Mouse (Mus musculus) left cerebral cortex, postnatal 25 days (tissue): ENCODE data around the gene Lin7b. TPM values are rescaled to one million over a fixed set of nuclear protein-coding genes. Genes with fewer than 3 reads are reported as not detected.

Source experiments
- DNase-seq, 2 experiments: peaks; one replicate each; pipeline ENCODE4 v3.0.0; 2022; ENCODE audit warnings: low spot score in 2 of 2, mixed read lengths in 1 of 2
- intact Hi-C: fragments of 180-260 bp; cut with DNase I; formaldehyde crosslinking; loops from one replicate; pipeline ENCODE4 v1.15.1; 2025
- total RNA-seq, 2 experiments: library from RNA; stranded (reverse); gene quantifications; 2 replicates each; pipeline ENCODE4 v1.2.3; 2021

Gene Lin7b
- 100 to 1,000 TPM; 170 to 176 TPM for total RNA-seq

DNA sequence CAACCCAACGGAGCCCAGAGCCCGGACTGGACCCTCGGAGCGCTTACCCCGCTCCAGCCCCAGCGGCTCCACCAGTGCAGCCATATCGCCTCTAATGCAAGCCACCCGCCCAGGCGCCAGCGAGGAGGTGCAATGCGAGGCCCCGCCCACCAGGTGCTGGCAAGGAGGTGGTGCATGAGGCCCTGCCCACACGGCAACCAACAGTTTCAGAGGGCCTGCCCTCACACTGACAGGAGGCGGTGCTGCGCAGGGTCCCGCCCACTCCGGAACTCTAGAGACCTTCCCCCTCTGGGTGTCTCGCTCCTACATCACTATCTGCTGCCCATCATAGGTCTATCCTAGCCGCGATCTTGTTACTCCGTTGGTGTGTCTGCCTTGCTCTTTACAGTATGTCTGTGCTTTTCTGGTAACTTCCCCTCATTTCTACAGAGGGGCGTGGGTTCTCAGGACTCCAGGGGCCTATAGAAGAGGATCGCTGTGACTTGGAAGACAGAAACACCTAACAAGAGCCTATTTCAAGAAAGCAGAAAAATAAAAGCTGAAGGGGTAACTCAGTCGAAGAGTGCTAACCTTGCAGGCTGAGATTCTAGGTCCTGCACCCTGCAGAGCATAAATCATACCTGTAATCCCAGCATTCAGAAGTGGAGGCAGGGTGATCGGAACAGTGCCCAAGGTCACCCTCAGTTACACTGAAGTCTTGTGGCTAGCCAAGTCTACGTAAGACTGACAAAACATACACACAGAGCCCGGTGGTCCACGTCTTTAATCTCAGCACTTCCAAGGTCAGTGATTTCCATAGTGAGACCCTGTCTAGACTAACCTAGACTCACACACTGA, at the start of gene Lin7b:
TSS of gene Lin7b (minus strand) at position 109 of the 837 bp plus-strand sequence.
- peak; percentile 92 to 97 for DNase-seq
- intact Hi-C loops: no loop called here

DNA sequence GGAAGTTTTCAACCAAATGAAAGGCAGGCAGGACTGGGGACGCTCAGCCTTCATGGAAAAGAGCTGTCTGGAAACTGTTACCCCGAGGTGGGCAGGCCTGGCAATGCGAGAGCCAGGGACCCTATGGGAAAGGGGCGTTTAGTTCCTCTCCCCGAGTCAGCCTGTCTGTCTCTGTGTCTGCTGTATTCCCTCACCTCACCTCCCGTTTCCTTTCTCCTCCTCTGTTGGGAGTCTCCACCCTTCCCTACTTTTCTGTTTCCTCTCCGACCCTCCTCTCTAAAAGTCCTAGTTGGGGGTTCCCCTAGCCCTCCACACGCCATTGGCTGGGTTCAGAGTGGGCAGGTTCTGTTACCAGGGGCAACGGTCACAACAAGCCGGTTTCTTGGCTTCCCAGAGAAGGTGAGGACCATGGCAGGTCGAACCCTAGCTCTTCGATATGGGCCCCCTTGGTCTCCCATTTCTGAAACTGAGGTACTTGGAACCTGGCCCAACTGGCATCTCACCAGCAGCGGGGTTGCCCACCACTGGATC, 47.6 kb upstream of the Lin7b start:
- DNase-seq: no peak
- intact Hi-C loops: no loop called here

GRCm38 (mm10) chr7:45415636-45416035, 45.3 kb upstream of the Lin7b start:
- intact Hi-C loops: no loop called here
- DNase-seq: peak; percentile 17 to 64

- intact Hi-C loops: no loop called here
- no peak for DNase-seq
Measured at GRCm38 (mm10) chr7:45414740-45415224, 44.4 kb upstream of the Lin7b start.

DNA sequence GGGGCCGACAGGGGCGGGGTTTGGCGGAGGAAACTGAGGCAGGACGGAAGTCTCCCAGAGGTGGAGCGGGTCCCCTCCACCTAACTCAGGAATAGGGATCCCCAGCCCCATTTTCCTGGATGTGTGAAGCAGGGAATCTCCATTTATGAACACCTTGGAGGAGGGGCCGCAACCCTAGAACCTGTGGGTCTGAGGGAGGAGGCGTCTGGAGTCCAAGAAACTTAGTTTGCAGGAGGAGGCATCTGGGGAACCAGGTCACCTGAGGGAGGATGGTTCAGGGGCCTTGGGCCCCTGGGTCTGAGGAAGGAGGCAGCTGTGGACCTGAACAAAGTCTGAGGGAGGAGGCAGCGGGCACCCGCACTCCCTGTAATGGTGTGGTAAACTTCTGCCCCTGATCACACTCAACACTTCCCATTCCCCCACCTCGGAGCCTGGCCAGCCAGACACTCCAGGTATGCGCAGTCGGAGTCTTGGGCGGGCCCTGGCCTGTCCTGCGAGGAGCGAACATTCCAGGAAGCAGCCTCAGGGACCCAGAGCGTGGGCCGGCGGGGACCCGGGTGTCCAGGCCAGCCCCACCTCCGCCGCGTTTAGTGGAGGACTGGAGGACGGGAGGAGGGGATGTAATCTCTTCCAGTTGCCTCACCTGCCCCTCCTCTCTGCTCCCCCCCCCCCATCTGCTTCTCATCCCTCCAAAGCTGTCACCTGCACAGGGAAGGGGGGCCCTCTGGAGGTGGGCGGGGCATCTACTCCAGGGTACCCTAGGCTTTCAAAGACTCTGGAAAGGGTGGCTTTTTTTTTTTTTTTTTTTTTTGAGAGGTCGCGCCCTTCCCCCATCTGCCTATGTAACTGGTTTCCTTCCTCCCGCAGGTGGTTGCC, 43.7 kb upstream of the Lin7b start:
- DNase-seq: no peak
- intact Hi-C loops: no loop called here

DNA sequence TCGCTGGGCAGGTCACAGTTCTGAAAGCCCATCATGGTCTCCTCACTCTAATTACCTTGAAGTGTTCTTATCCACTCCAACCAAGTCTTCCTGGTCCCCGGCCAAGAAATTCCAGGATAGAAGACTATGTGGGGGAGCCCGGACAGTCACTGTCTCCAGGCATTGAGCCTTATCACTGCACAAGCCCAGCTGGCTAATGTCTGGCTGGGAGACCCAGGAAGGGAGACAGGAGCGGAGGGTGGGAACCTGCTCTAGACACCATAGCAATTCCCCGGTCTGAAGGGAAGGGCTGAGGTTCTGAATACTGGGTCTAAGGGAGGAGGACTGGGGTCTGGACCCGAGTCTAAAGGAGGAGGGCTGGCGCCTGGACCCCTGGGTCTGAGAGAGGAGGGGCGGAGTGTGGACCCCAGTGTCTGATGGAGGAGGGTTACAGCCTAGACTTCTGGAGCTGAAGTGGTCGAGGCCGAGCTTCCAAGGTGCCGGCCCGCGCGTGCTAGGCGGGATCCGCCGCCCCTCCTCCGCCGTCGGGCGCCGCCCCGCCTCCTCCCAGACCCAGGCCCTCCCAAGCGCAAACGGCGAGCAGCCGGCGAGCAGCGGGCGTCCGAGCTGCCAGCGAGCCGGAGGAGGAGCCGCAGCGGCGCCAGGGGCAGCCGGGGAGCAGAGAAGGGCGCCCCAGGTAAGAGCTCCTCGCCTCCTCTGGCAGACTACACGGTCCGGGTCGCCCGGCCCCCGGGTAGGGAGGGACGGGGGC, 42.9 kb upstream of the Lin7b start, which contains the start of gene Ntf5:
TSS of gene Ntf5 (plus strand) at position 583 of the 751 bp plus-strand sequence.
- intact Hi-C loops: no loop called here
- DNase-seq: no peak

DNA sequence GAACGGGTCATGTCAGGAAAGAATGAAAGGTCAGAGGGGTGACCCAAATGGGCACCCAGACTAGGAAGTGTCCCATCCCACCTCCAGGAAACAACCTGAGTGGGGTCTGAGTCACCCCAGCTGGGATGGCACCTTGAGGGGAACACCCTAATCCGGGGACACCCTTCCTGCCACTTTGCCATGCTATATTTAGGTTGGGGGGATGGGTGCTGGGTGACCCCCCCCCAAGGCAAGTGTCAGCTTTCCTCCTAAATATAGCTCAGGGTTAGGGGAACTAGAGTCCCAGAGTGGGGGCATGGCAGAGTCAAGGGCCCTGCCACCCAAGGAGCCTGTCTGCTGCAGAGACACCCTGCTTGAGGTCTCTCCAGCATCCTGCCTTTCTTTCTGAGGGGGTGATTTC, 42.0 kb upstream of the Lin7b start:
- DNase-seq: no peak

GRCm38 (mm10) chr7:45409497-45410163, 39.2 kb upstream of the Lin7b start:
- DNase-seq: no peak

More for the DNA sequence above, 42.0 kb upstream of the Lin7b start:
- intact Hi-C loops: no loop called here

DNA sequence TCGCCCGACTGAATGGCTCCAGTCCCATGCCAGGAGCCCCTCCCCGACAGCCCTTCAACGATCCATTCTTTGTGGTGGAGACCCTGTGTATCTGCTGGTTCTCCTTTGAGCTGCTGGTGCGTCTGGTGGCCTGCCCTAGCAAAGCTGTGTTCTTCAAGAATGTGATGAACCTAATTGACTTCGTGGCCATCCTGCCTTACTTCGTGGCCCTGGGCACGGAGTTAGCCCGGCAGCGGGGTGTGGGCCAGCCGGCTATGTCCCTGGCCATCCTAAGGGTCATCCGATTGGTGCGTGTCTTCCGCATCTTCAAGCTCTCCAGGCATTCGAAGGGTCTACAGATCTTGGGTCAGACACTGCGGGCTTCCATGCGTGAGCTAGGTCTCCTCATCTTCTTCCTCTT, 38.6 kb upstream of the Lin7b start:
- intact Hi-C loops: no loop called here
- no peak for DNase-seq

More at GRCm38 (mm10) chr7:45409497-45410163, 39.2 kb upstream of the Lin7b start:
- intact Hi-C loops: no loop called here

DNA sequence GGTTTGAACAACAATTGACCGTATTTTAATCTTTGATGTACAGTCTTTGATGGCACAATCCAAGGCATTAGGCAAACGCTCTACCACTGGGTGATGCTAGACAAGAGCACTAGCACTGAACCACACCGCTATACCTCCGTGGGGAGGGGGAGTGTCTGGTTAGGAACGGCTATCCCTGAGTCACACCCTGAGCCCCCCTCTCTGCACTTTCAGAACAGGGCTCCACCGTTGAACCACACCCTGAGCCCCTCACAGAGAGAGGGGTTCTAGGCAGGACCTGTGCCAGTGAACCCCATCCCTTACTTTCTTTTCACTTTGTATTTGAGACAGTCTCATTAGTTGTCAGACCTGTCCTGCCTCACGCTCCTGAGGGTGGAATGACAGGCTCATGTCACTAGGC, 38.0 kb upstream of the Lin7b start:
- intact Hi-C loops: no loop called here
- DNase-seq: no peak

GRCm38 (mm10) chr7:45407836-45408235, 37.5 kb upstream of the Lin7b start:
- intact Hi-C loops: no loop called here
- no peak for DNase-seq

- DNase-seq: no peak
- intact Hi-C loops: no loop called here
Measured at GRCm38 (mm10) chr7:45406157-45407156, 36.1 kb upstream of the Lin7b start.

GRCm38 (mm10) chr7:45405091-45406075, 35.0 kb upstream of the Lin7b start, which contains the start of gene Kcna7:
Kcna7 (plus strand) TSS chr7:45405653.
- DNase-seq: peak; percentile 60 to 70
- intact Hi-C loops: loop anchor here (2.0 kb wide), 1 partner anchor 29 kb away; the partner anchor contains the start of gene Gys1

- peak; percentile 23 to 31 for DNase-seq
- intact Hi-C loops: loop anchor here (2.0 kb wide), 1 partner anchor 31 kb away; the partner anchor contains the start of gene Gys1
Measured at GRCm38 (mm10) chr7:45403532-45404261, 33.3 kb upstream of the Lin7b start.

DNA sequence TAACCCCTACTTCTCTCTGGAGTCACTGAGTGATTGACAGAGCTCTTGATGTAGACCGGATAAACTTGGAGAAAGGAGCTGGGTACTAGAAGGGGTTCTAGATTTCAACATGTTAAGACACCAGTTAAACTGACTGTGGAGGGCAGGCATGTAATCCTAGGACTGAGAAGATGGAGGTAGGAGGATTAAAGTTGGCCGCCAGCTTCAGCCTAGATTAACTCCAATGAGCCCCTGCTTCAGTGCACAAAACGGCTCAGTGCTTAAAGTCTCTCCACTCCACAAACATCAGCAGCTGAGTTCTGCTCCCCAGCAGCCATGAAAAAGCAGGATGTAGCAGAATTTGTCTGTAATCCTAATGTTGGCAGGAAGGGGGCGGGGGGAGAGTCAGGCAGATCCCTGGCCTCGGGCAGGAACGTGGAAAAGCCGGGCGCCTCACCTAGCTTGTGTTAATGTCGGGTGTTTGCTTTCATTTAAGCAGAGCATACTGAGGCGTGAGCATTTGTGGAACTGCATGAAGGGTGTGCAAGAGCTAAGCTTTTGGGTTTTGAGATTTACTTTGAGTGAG, 31.2 kb upstream of the Lin7b start:
- no peak for DNase-seq
- intact Hi-C loops: no loop called here
